Mouse (Mus musculus) kidney, adult 9 months (tissue): Measurements from ENCODE around the gene Cdhr2.

Experiments used
- DNase-seq: peaks from one replicate; pipeline ENCODE4 v3.0.0; 2022

Gene Cdhr2

GRCm38 (mm10) chr13:54693558-54694347, 7.5 kb upstream of the Cdhr2 start, which contains the start of gene Rnf44:
TSS of gene Rnf44 (minus strand) at chr13:54693907.
- peak; percentile 99 for DNase-seq

- DNase-seq, result peak; percentile 95
Measured at GRCm38 (mm10) chr13:54694348-54695060, 6.8 kb upstream of the Cdhr2 start.

- DNase-seq, result peak; percentile 55
Measured at GRCm38 (mm10) chr13:54695479-54696230, 5.6 kb upstream of the Cdhr2 start.

- DNase-seq, result no peak
Measured at GRCm38 (mm10) chr13:54702507-54702906, 1.2 kb downstream of the Cdhr2 start.

GRCm38 (mm10) chr13:54704890-54705289, 3.6 kb downstream of the Cdhr2 start:
- DNase-seq, result no peak

- no peak for DNase-seq
Measured at GRCm38 (mm10) chr13:54710866-54711265, 9.6 kb downstream of the Cdhr2 start.

GRCm38 (mm10) chr13:54714393-54714792, 13.1 kb downstream of the Cdhr2 start:
- no peak for DNase-seq

- DNase-seq, result no peak
Measured at GRCm38 (mm10) chr13:54714996-54715395, 13.7 kb downstream of the Cdhr2 start.

- DNase-seq, result peak; percentile 35
Measured at GRCm38 (mm10) chr13:54716916-54717315, 15.7 kb downstream of the Cdhr2 start.

GRCm38 (mm10) chr13:54723143-54723542, 21.9 kb downstream of the Cdhr2 start:
- DNase-seq, result no peak

- no peak for DNase-seq
Measured at GRCm38 (mm10) chr13:54726131-54726530, 24.9 kb downstream of the Cdhr2 start.

- DNase-seq, result no peak
Measured at GRCm38 (mm10) chr13:54736931-54737330, 35.7 kb downstream of the Cdhr2 start.

GRCm38 (mm10) chr13:54737488-54738212, 36.4 kb downstream of the Cdhr2 start:
- no peak for DNase-seq

GRCm38 (mm10) chr13:54738213-54738601, 36.9 kb downstream of the Cdhr2 start:
- no peak for DNase-seq

GRCm38 (mm10) chr13:54746110-54746509, 44.8 kb downstream of the Cdhr2 start:
- DNase-seq, result no peak

GRCm38 (mm10) chr13:54746896-54747295, 45.6 kb downstream of the Cdhr2 start:
- no peak for DNase-seq

GRCm38 (mm10) chr13:54748190-54748589, 46.9 kb downstream of the Cdhr2 start:
- no peak for DNase-seq

GRCm38 (mm10) chr13:54748721-54749060, 47.4 kb downstream of the Cdhr2 start:
- DNase-seq, result no peak

GRCm38 (mm10) chr13:54749061-54749863, 48.0 kb downstream of the Cdhr2 start:
- DNase-seq, result no peak

- no peak for DNase-seq
Measured at GRCm38 (mm10) chr13:54749864-54750411, 48.7 kb downstream of the Cdhr2 start, which contains the start of gene Gprin1. TSS of gene Gprin1 (minus strand) at chr13:54749874.

GRCm38 (mm10) chr13:54750699-54751098, 49.4 kb downstream of the Cdhr2 start:
- DNase-seq, result no peak

- DNase-seq, result no peak
Measured at GRCm38 (mm10) chr13:54752656-54753055, 51.4 kb downstream of the Cdhr2 start.
